Mouse (Mus musculus): ENCODE measurements around the gene Fam111a. TPM values are rescaled to one million over a fixed set of nuclear protein-coding genes. Genes with fewer than 3 reads are reported as not detected.

The Fam111a gene
- polyA plus RNA-seq, 1 experiment from 2014 or later, result 24.5 TPM

DNA sequence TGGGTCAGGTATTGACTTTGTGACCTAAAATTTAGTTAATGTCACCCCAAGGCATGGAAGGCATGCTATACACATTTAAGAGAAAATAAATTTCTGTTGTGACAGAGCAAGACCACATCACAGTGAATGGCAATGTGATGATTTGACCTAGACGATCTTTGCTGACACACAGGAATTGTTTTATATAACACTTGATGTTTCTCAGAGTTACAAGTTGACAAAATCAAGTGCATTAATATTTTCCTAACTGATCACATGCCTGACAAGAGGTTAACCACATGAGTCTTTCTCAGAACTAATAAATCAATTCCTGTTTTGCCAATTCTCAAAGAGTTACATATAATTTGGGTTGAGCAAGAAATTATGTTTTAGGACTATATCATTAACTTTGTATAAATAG is 68.1 kb downstream of the Fam111a start:
- H3K27ac ChIP-seq (ENCODE audit: low read depth, low read length), result no peak overlapping the region
- WGBS, result 76% methylated on average over 1 of the region's 1 CpGs
- ATAC-seq (ENCODE audit: insufficient read depth, low FRiP score, low TSS enrichment) (no peak), DNase-seq (ENCODE audit: low spot score) (no peak)
- H3K4me1 ChIP-seq (ENCODE audit: control insufficient read depth, insufficient read depth, low read length), result no peaks in the 10 kb centered on the region
- H3K4me3 ChIP-seq (ENCODE audit: low read depth, low read length), result no peak overlapping the region
- H3K9ac ChIP-seq (ENCODE audit: low read length), result no peak overlapping the region
- H3K4me2 ChIP-seq (ENCODE audit: low read depth), result no peak overlapping the region
- no peaks in the 10 kb centered on the region for H3K9me3 ChIP-seq (ENCODE audit: control insufficient read depth, low read length)
- no peaks in the 10 kb centered on the region for H3K27me3 ChIP-seq (ENCODE audit: control insufficient read depth, insufficient read depth, low read length)
- no peaks in the 10 kb centered on the region for H3K36me3 ChIP-seq (ENCODE audit: control insufficient read depth, insufficient read depth, low read length)

- Histone ChIP-seq H3K4me1 (ENCODE audit: control insufficient read depth, insufficient read depth, low read length) (no peaks in the 10 kb centered on the region), H3K9ac (ENCODE audit: low read length) (no peak within 1 kb of the TSS), H3K27me3 (ENCODE audit: control insufficient read depth, insufficient read depth, low read length) (no peaks in the 10 kb centered on the region), H3K4me3 (ENCODE audit: low read depth, low read length) (no peak within 1 kb of the TSS), H3K9me3 (ENCODE audit: control insufficient read depth, low read length) (no peaks in the 10 kb centered on the region), H3K27ac (ENCODE audit: low read depth, low read length) (no peak within 1 kb of the TSS), H3K36me3 (ENCODE audit: control insufficient read depth, insufficient read depth, low read length) (no peaks in the 10 kb centered on the region), H3K4me2 (ENCODE audit: low read depth) (no peak within 1 kb of the TSS)
- DNase-seq (ENCODE audit: low spot score) (no peak), ATAC-seq (ENCODE audit: insufficient read depth, low FRiP score, low TSS enrichment) (no peak)
- 81% methylated on average over 4 of the region's 4 CpGs for WGBS
Observed at GRCm38 (mm10) chr19:12633176-12633575, 87.6 kb downstream of the Fam111a start, which contains the start of gene Glyat. Gene Glyat, plus strand, starts transcription at chr19:12633308.

GRCm38 (mm10) chr19:12634259-12634658 is 88.7 kb downstream of the Fam111a start:
- no peak for DNase-seq (ENCODE audit: low spot score)
- 96% methylated on average over 3 of the region's 3 CpGs for WGBS
- no peak for ATAC-seq (ENCODE audit: insufficient read depth, low FRiP score, low TSS enrichment)

DNA sequence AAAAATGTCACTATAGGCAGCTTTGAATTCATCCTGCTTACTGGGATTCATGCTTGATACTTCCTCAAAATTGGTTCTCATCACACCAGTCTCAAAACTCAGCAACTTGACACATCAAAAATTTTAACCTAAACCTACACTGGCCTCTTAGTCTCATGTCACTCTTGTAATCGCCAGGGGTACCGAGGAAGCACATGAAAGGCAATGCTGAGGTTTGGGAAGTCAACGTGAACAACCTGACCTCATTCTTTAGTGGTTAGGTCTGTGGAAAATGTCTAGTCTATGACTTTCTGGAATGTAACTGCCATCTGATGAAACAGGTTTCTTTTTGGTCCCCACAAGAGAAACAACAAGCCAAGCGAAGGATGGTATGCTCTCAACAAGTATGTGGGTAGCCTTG is 89.4 kb downstream of the Fam111a start:
- Histone ChIP-seq H3K9ac (ENCODE audit: low read length) (no peak overlapping the region), H3K36me3 (ENCODE audit: control insufficient read depth, insufficient read depth, low read length) (no peaks in the 10 kb centered on the region), H3K27me3 (ENCODE audit: control insufficient read depth, insufficient read depth, low read length) (no peaks in the 10 kb centered on the region), H3K4me2 (ENCODE audit: low read depth) (no peak overlapping the region), H3K27ac (ENCODE audit: low read depth, low read length) (no peak overlapping the region), H3K4me3 (ENCODE audit: low read depth, low read length) (no peak overlapping the region), H3K9me3 (ENCODE audit: control insufficient read depth, low read length) (no peaks in the 10 kb centered on the region), H3K4me1 (ENCODE audit: control insufficient read depth, insufficient read depth, low read length) (no peaks in the 10 kb centered on the region)
- WGBS, result 89% methylated on average over 4 of the region's 4 CpGs
- ATAC-seq (ENCODE audit: insufficient read depth, low FRiP score, low TSS enrichment) (no peak), DNase-seq (ENCODE audit: low spot score) (no peak)

More at GRCm38 (mm10) chr19:12634259-12634658, 88.7 kb downstream of the Fam111a start:
- H3K9ac ChIP-seq (ENCODE audit: low read length), result no peak overlapping the region
- no peaks in the 10 kb centered on the region for H3K9me3 ChIP-seq (ENCODE audit: control insufficient read depth, low read length)
- H3K27me3 ChIP-seq (ENCODE audit: control insufficient read depth, insufficient read depth, low read length), result no peaks in the 10 kb centered on the region
- H3K4me3 ChIP-seq (ENCODE audit: low read depth, low read length), result no peak overlapping the region
- H3K4me2 ChIP-seq (ENCODE audit: low read depth), result no peak overlapping the region
- H3K36me3 ChIP-seq (ENCODE audit: control insufficient read depth, insufficient read depth, low read length), result no peaks in the 10 kb centered on the region
- H3K27ac ChIP-seq (ENCODE audit: low read depth, low read length), result no peak overlapping the region
- H3K4me1 ChIP-seq (ENCODE audit: control insufficient read depth, insufficient read depth, low read length), result no peaks in the 10 kb centered on the region

GRCm38 (mm10) chr19:12636863-12637262 is 91.3 kb downstream of the Fam111a start:
- no peak overlapping the region for H3K27ac ChIP-seq (ENCODE audit: low read depth, low read length)
- no peaks in the 10 kb centered on the region for H3K27me3 ChIP-seq (ENCODE audit: control insufficient read depth, insufficient read depth, low read length)
- no peak overlapping the region for H3K4me2 ChIP-seq (ENCODE audit: low read depth)
- 84% methylated on average over 3 of the region's 3 CpGs for WGBS
- no peaks in the 10 kb centered on the region for H3K9me3 ChIP-seq (ENCODE audit: control insufficient read depth, low read length)
- no peak overlapping the region for H3K4me3 ChIP-seq (ENCODE audit: low read depth, low read length)
- no peaks in the 10 kb centered on the region for H3K36me3 ChIP-seq (ENCODE audit: control insufficient read depth, insufficient read depth, low read length)
- ATAC-seq (ENCODE audit: insufficient read depth, low FRiP score, low TSS enrichment) (no peak), DNase-seq (ENCODE audit: low spot score) (no peak)
- H3K4me1 ChIP-seq (ENCODE audit: control insufficient read depth, insufficient read depth, low read length), result no peaks in the 10 kb centered on the region
- H3K9ac ChIP-seq (ENCODE audit: low read length), result no peak overlapping the region

DNA sequence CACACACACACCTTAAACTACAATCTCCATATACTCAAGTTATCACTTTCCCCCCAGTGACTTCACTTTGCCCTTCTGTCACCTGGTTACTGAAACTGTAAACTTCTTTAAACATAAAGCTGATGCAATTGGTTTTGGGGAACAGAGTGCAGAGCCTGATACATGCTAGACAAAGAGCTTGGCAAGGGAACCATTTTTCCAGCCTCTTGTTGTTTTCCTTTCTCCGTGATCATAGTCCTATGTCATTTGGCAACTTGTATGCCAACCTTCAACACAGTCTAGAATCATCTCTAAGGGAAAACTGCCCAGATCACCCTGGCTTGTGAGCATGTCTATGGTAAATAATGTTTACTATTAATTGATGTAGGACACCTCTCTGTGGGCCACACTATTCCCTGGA is 92.5 kb downstream of the Fam111a start:
- Histone ChIP-seq H3K27me3 (ENCODE audit: control insufficient read depth, insufficient read depth, low read length) (no peaks in the 10 kb centered on the region), H3K36me3 (ENCODE audit: control insufficient read depth, insufficient read depth, low read length) (no peaks in the 10 kb centered on the region), H3K9me3 (ENCODE audit: control insufficient read depth, low read length) (no peaks in the 10 kb centered on the region), H3K4me1 (ENCODE audit: control insufficient read depth, insufficient read depth, low read length) (no peaks in the 10 kb centered on the region), H3K27ac (ENCODE audit: low read depth, low read length) (no peak overlapping the region), H3K9ac (ENCODE audit: low read length) (no peak overlapping the region), H3K4me2 (ENCODE audit: low read depth) (no peak overlapping the region), H3K4me3 (ENCODE audit: low read depth, low read length) (no peak overlapping the region)
- WGBS, result 91% methylated on average over 1 of the region's 1 CpGs
- DNase-seq (ENCODE audit: low spot score), result no peak
- no peak for ATAC-seq (ENCODE audit: insufficient read depth, low FRiP score, low TSS enrichment)

Other genes with a start within 250 kb of the Fam111a start
- not detected in 2 replicates for gene Olfr1436, start 246.6 kb upstream of the Fam111a start, polyA plus RNA-seq (2014; fragmentation: Nextera tagmentation; extraction: Ambion mirVana)
- not detected in 2 replicates for gene Olfr1437, start 220.6 kb upstream of the Fam111a start, polyA plus RNA-seq (2014; fragmentation: Nextera tagmentation; extraction: Ambion mirVana)
- not detected in 2 replicates for gene Olfr1438-ps1, start 209.8 kb upstream of the Fam111a start, polyA plus RNA-seq (2014; fragmentation: Nextera tagmentation; extraction: Ambion mirVana)
- not detected in 2 replicates for gene Olfr1440, start 158.5 kb upstream of the Fam111a start, polyA plus RNA-seq (2014; fragmentation: Nextera tagmentation; extraction: Ambion mirVana)
- gene Olfr1441, start 128.3 kb upstream of the Fam111a start, polyA plus RNA-seq (2014; fragmentation: Nextera tagmentation; extraction: Ambion mirVana), result not detected in 2 replicates
- gene Pfpl, start 117.8 kb upstream of the Fam111a start, polyA plus RNA-seq (2014; fragmentation: Nextera tagmentation; extraction: Ambion mirVana), result not detected in 2 replicates
- 1.1 and 1.2 TPM in 2 replicates for gene Mpeg1, start 85.0 kb upstream of the Fam111a start, polyA plus RNA-seq (2014; fragmentation: Nextera tagmentation; extraction: Ambion mirVana)
- gene Dtx4, start 44.3 kb upstream of the Fam111a start, polyA plus RNA-seq (2014; fragmentation: Nextera tagmentation; extraction: Ambion mirVana), result 60.1 and 71.8 TPM in 2 replicates
- gene Gm4952, start 54.2 kb downstream of the Fam111a start, polyA plus RNA-seq (2014; fragmentation: Nextera tagmentation; extraction: Ambion mirVana), result not detected in 2 replicates
- not detected in 2 replicates for gene Glyat, start 87.6 kb downstream of the Fam111a start, polyA plus RNA-seq (2014; fragmentation: Nextera tagmentation; extraction: Ambion mirVana)
- gene Olfr1442, start 124.7 kb downstream of the Fam111a start, polyA plus RNA-seq (2014; fragmentation: Nextera tagmentation; extraction: Ambion mirVana), result not detected in 2 replicates
- not detected in 2 replicates for gene Olfr1443, start 132.4 kb downstream of the Fam111a start, polyA plus RNA-seq (2014; fragmentation: Nextera tagmentation; extraction: Ambion mirVana)
- gene Keg1, start 150.0 kb downstream of the Fam111a start, polyA plus RNA-seq (2014; fragmentation: Nextera tagmentation; extraction: Ambion mirVana), result not detected in 2 replicates
- 1.3 and 1.7 TPM in 2 replicates for gene Cntf, start 219.9 kb downstream of the Fam111a start, polyA plus RNA-seq (2014; fragmentation: Nextera tagmentation; extraction: Ambion mirVana)

Data from neural tube, embryonic 11.5 days (tissue).